Mouse (Mus musculus): ENCODE data around the gene Adgrf5. TPM values are rescaled to one million over a fixed set of nuclear protein-coding genes. Genes with fewer than 3 reads are reported as not detected.

The Adgrf5 gene
- polyA plus RNA-seq, 1 experiment from 2014 or later, result 7.1 TPM

DNA sequence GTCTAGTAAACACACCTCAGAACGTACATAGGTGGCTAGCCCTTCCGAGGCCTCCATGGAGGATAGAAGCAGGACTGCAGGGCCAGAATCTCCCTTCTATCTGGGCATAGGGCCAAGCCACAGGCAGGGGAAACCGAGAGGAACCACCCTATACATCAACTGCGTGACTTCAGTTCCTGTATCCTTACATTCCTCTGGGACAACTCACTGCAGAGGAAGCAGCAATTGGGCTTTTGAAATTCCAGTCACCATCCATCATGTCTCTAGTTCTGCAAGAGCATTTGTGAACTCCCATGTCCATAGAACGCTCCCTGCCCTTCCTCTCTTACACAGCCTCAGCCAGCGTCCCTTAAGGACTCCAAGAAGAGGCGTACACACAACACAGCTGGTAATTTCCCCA is 47.3 kb downstream of the Adgrf5 start:
- no peak overlapping the region for H3K4me2 ChIP-seq (ENCODE audit: low read depth, low read length, severe bottlenecking)
- no peak overlapping the region for H3K4me3 ChIP-seq (ENCODE audit: low read depth, low read length)
- no peak for ATAC-seq (replicated peaks; ENCODE audit: low FRiP score)
- no peak for DNase-seq (ENCODE audit: low spot score)
- H3K27me3 ChIP-seq (ENCODE audit: control insufficient read depth, insufficient read depth, low read length), result no peaks in the 10 kb centered on the region
- H3K27ac ChIP-seq (ENCODE audit: low read depth, low read length), result no peak overlapping the region
- no peaks in the 10 kb centered on the region for H3K4me1 ChIP-seq (replicated peaks; ENCODE audit: control insufficient read depth, insufficient read depth, low read length)
- no peak overlapping the region for H3K9ac ChIP-seq (ENCODE audit: low read length)
- no peaks in the 10 kb centered on the region for H3K36me3 ChIP-seq (ENCODE audit: control insufficient read depth, insufficient read depth, low read length)
- 88% methylated on average over 7 of the region's 7 CpGs for WGBS
- H3K9me3 ChIP-seq (ENCODE audit: control insufficient read depth, low read length), result no peaks in the 10 kb centered on the region

- Histone ChIP-seq H3K9me3 (ENCODE audit: control insufficient read depth, low read length) (no peaks in the 10 kb centered on the region), H3K4me3 (ENCODE audit: low read depth, low read length) (no peak overlapping the region), H3K36me3 (ENCODE audit: control insufficient read depth, insufficient read depth, low read length) (no peaks in the 10 kb centered on the region), H3K9ac (ENCODE audit: low read length) (no peak overlapping the region), H3K27me3 (ENCODE audit: control insufficient read depth, insufficient read depth, low read length) (no peaks in the 10 kb centered on the region), H3K27ac (ENCODE audit: low read depth, low read length) (no peak overlapping the region), H3K4me2 (ENCODE audit: low read depth, low read length, severe bottlenecking) (no peak overlapping the region), H3K4me1 (replicated peaks; ENCODE audit: control insufficient read depth, insufficient read depth, low read length) (no peaks in the 10 kb centered on the region)
- WGBS, result 88% methylated on average over 7 of the region's 7 CpGs
- ATAC-seq (replicated peaks; ENCODE audit: low FRiP score) (no peak), DNase-seq (ENCODE audit: low spot score) (no peak)
Observed at GRCm38 (mm10) chr17:43413182-43413581, 52.9 kb downstream of the Adgrf5 start.

- H3K4me2 ChIP-seq (ENCODE audit: low read depth, low read length, severe bottlenecking), result no peak overlapping the region
- H3K27ac ChIP-seq (ENCODE audit: low read depth, low read length), result no peak overlapping the region
- H3K4me3 ChIP-seq (ENCODE audit: low read depth, low read length), result no peak overlapping the region
- H3K4me1 ChIP-seq (replicated peaks; ENCODE audit: control insufficient read depth, insufficient read depth, low read length), result no peaks in the 10 kb centered on the region
- H3K9ac ChIP-seq (ENCODE audit: low read length), result no peak overlapping the region
- no peaks in the 10 kb centered on the region for H3K9me3 ChIP-seq (ENCODE audit: control insufficient read depth, low read length)
- WGBS, result 84% methylated on average over 5 of the region's 5 CpGs
- no peaks in the 10 kb centered on the region for H3K27me3 ChIP-seq (ENCODE audit: control insufficient read depth, insufficient read depth, low read length)
- no peaks in the 10 kb centered on the region for H3K36me3 ChIP-seq (ENCODE audit: control insufficient read depth, insufficient read depth, low read length)
- DNase-seq (ENCODE audit: low spot score) (no peak), ATAC-seq (replicated peaks; ENCODE audit: low FRiP score) (no peak)
Observed at GRCm38 (mm10) chr17:43419204-43419603, 59.0 kb downstream of the Adgrf5 start.

DNA sequence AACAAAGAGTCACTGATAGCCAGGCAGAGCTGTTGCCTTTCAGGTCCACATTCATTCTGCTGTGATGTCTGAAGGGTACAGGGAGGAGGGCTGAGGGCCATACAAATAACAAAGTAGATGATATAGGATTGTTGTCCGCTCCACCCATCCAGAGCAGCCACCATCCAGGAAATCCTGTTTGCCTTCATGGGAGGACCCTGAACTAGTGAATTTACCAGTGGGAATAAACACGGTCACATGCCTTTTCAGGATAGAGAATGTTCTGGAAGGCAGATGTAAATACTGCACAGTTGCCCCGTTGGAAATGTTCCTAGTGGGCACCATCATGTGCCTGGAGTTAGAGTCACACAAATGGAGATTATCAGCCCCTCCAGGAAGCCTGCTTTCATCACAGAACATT is 60.1 kb downstream of the Adgrf5 start:
- Histone ChIP-seq H3K27me3 (ENCODE audit: control insufficient read depth, insufficient read depth, low read length) (no peaks in the 10 kb centered on the region), H3K9me3 (ENCODE audit: control insufficient read depth, low read length) (no peaks in the 10 kb centered on the region), H3K27ac (ENCODE audit: low read depth, low read length) (no peak overlapping the region), H3K4me3 (ENCODE audit: low read depth, low read length) (no peak overlapping the region), H3K36me3 (ENCODE audit: control insufficient read depth, insufficient read depth, low read length) (no peaks in the 10 kb centered on the region), H3K4me1 (replicated peaks; ENCODE audit: control insufficient read depth, insufficient read depth, low read length) (no peaks in the 10 kb centered on the region), H3K4me2 (ENCODE audit: low read depth, low read length, severe bottlenecking) (no peak overlapping the region), H3K9ac (ENCODE audit: low read length) (no peak overlapping the region)
- ATAC-seq (replicated peaks; ENCODE audit: low FRiP score) (no peak), DNase-seq (ENCODE audit: low spot score) (no peak)
- 86% methylated on average over 3 of the region's 3 CpGs for WGBS

DNA sequence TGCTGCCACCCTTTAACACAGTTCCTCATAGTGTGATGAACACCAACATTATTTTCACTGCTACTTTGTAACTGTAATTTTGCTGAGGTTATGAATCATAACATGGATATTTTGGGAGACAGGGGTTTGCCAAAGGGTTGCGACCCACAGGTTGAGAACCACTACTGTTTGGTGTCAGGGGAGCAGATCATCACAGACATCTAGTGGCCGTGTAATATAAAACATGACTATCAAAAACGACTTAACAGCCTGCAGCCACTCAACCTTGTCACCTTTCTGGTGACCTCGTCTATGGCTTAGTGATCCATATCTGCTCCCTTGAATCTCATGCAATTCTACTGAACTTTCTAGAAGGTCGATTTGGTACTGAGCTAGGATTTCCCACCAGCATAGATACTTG is 63.7 kb downstream of the Adgrf5 start:
- 76% methylated on average over 5 of the region's 5 CpGs for WGBS
- H3K4me1 ChIP-seq (replicated peaks; ENCODE audit: control insufficient read depth, insufficient read depth, low read length), result no peaks in the 10 kb centered on the region
- no peak for ATAC-seq (replicated peaks; ENCODE audit: low FRiP score)

GRCm38 (mm10) chr17:43431692-43432091 is 71.4 kb downstream of the Adgrf5 start:
- no peaks in the 10 kb centered on the region for H3K9me3 ChIP-seq (ENCODE audit: control insufficient read depth, low read length)
- H3K27me3 ChIP-seq (ENCODE audit: control insufficient read depth, insufficient read depth, low read length), result no peaks in the 10 kb centered on the region
- no peak overlapping the region for H3K4me3 ChIP-seq (ENCODE audit: low read depth, low read length)
- DNase-seq (ENCODE audit: low spot score) (no peak), ATAC-seq (replicated peaks; ENCODE audit: low FRiP score) (no peak)
- WGBS, result 86% methylated on average over 5 of the region's 5 CpGs
- no peak overlapping the region for H3K9ac ChIP-seq (ENCODE audit: low read length)
- H3K27ac ChIP-seq (ENCODE audit: low read depth, low read length), result no peak overlapping the region
- no peaks in the 10 kb centered on the region for H3K36me3 ChIP-seq (ENCODE audit: control insufficient read depth, insufficient read depth, low read length)
- H3K4me1 ChIP-seq (replicated peaks; ENCODE audit: control insufficient read depth, insufficient read depth, low read length), result no peaks in the 10 kb centered on the region
- H3K4me2 ChIP-seq (ENCODE audit: low read depth, low read length, severe bottlenecking), result no peak overlapping the region

More for the DNA sequence above, 63.7 kb downstream of the Adgrf5 start:
- Histone ChIP-seq H3K4me2 (ENCODE audit: low read depth, low read length, severe bottlenecking) (no peak overlapping the region), H3K27ac (ENCODE audit: low read depth, low read length) (no peak overlapping the region), H3K27me3 (ENCODE audit: control insufficient read depth, insufficient read depth, low read length) (no peaks in the 10 kb centered on the region), H3K9me3 (ENCODE audit: control insufficient read depth, low read length) (no peaks in the 10 kb centered on the region), H3K4me3 (ENCODE audit: low read depth, low read length) (no peak overlapping the region), H3K9ac (ENCODE audit: low read length) (no peak overlapping the region), H3K36me3 (ENCODE audit: control insufficient read depth, insufficient read depth, low read length) (no peaks in the 10 kb centered on the region)
- DNase-seq (ENCODE audit: low spot score), result no peak

DNA sequence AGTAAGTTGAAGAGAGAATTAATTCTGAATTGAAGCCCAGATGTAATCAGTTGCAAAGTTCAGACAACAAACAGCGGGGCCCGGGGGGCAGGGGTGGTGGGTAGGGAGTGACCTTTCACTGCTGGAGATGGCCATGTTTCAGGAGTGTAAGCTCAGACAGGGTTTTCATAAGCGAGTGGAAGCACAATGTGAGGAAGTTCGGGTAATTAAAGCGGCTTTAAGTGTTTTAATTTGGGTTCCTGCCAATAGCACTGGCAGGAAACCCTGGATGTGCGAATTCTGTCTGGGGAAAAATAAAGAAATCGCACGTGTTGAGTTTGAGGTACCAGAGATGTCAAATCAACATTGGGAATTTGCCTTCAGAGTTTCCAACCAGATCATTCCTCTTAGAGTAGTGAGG is 74.2 kb downstream of the Adgrf5 start:
- DNase-seq (ENCODE audit: low spot score), result no peak
- H3K9ac ChIP-seq (ENCODE audit: low read length), result no peak overlapping the region
- no peaks in the 10 kb centered on the region for H3K36me3 ChIP-seq (ENCODE audit: control insufficient read depth, insufficient read depth, low read length)
- no peak overlapping the region for H3K27ac ChIP-seq (ENCODE audit: low read depth, low read length)
- H3K27me3 ChIP-seq (ENCODE audit: control insufficient read depth, insufficient read depth, low read length), result no peaks in the 10 kb centered on the region
- WGBS, result 86% methylated on average over 8 of the region's 8 CpGs
- H3K4me2 ChIP-seq (ENCODE audit: low read depth, low read length, severe bottlenecking), result no peak overlapping the region
- no peak overlapping the region for H3K4me3 ChIP-seq (ENCODE audit: low read depth, low read length)
- no peak for ATAC-seq (replicated peaks; ENCODE audit: low FRiP score)
- H3K9me3 ChIP-seq (ENCODE audit: control insufficient read depth, low read length), result no peaks in the 10 kb centered on the region
- H3K4me1 ChIP-seq (replicated peaks; ENCODE audit: control insufficient read depth, insufficient read depth, low read length), result no peaks in the 10 kb centered on the region

DNA sequence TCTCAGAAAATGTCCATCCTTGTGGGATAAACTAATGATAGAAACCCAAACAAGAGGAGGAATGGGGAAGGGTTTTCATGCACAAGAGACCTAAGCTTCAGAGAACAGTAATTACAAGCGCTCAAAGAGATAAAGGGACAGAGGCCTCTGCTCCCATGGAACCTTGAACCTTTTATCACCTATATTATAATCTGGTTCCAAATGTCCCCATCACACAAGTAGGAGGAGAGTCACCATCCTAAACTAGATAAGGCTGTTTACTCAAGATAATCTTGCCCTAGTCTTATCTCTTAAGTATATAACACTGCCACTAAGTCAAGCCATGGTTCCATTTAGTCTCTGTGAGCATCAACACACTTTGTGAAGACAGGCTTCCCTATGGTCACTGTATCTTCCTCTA is 91.0 kb downstream of the Adgrf5 start:
- ATAC-seq (replicated peaks; ENCODE audit: low FRiP score) (no peak), DNase-seq (ENCODE audit: low spot score) (no peak)
- Histone ChIP-seq H3K27ac (ENCODE audit: low read depth, low read length) (no peak overlapping the region), H3K9me3 (ENCODE audit: control insufficient read depth, low read length) (no peaks in the 10 kb centered on the region), H3K4me2 (ENCODE audit: low read depth, low read length, severe bottlenecking) (no peak overlapping the region), H3K36me3 (ENCODE audit: control insufficient read depth, insufficient read depth, low read length) (no peaks in the 10 kb centered on the region), H3K27me3 (ENCODE audit: control insufficient read depth, insufficient read depth, low read length) (no peaks in the 10 kb centered on the region), H3K4me3 (ENCODE audit: low read depth, low read length) (no peak overlapping the region), H3K4me1 (replicated peaks; ENCODE audit: control insufficient read depth, insufficient read depth, low read length) (no peaks in the 10 kb centered on the region), H3K9ac (ENCODE audit: low read length) (no peak overlapping the region)
- 93% methylated on average over 1 of the region's 1 CpGs for WGBS

GRCm38 (mm10) chr17:43458598-43458997 is 98.3 kb downstream of the Adgrf5 start:
- Histone ChIP-seq H3K9me3 (ENCODE audit: control insufficient read depth, low read length) (no peaks in the 10 kb centered on the region), H3K27ac (ENCODE audit: low read depth, low read length) (no peak overlapping the region), H3K4me1 (replicated peaks; ENCODE audit: control insufficient read depth, insufficient read depth, low read length) (no peaks in the 10 kb centered on the region), H3K4me3 (ENCODE audit: low read depth, low read length) (no peak overlapping the region), H3K36me3 (ENCODE audit: control insufficient read depth, insufficient read depth, low read length) (no peaks in the 10 kb centered on the region), H3K4me2 (ENCODE audit: low read depth, low read length, severe bottlenecking) (no peak overlapping the region), H3K27me3 (ENCODE audit: control insufficient read depth, insufficient read depth, low read length) (no peaks in the 10 kb centered on the region), H3K9ac (ENCODE audit: low read length) (no peak overlapping the region)
- peak; percentile 84 for DNase-seq (ENCODE audit: low spot score)
- WGBS, result 14% methylated on average over 9 of the region's 9 CpGs
- peak; percentile 9; the same call in 1 of the 2 replicates for ATAC-seq (replicated peaks; ENCODE audit: low FRiP score)

Data from forebrain, embryonic 11.5 days (tissue).